ENCODE assay signal across 8 mouse cellular contexts in genomic region chr12:78227021-78227932, GRCm38 (mm10). TPM values are rescaled to one million over a fixed set of nuclear protein-coding genes. Genes with fewer than 3 reads are reported as not detected.
DNase-seq lines count a peak whose midpoint lies in the region; ATAC-seq and TF ChIP-seq lines count a peak whose summit lies in the region.

No protein-coding gene starts in this region.

- CTCF ChIA-PET in Patski (lab: Charles Lee): no interaction called here

- POLR2A ChIA-PET in Patski (lab: Charles Lee): no interaction called here

- intact Hi-C loops in left cerebral cortex, postnatal 25 days (cut with DNase I): loop anchor here (2.0 to 5.0 kb wide), 3 partner anchors 128 to 635 kb away; partner anchors contain the start of genes Atp6v1d, Eif2s1 and Mpp5

- peak; percentile 20 for ATAC-seq in Patski

- no peaks in the 10 kb centered on the region for H3K27me3 ChIP-seq in Patski

- no peak for DNase-seq in Patski (ENCODE audit: low read depth, low spot score)
- peak; percentile 67 to 68 for DNase-seq in cerebellum, postnatal 14 days
- DNase-seq in gastrocnemius, postnatal 10 days: peak; percentile 44
- peak; percentile 64 for DNase-seq in induced T-regulatory cell, adult 2 months (ENCODE audit: low read depth)
- peak; percentile 51 to 56 for DNase-seq in left cerebral cortex, postnatal 25 days (ENCODE audit: low spot score in 2 of 2)
- peak; percentile 31 for DNase-seq in mesoderm, embryonic 11.5 days (ENCODE audit: low read depth, low spot score)
- peak; percentile 30 to 32 for DNase-seq in right cerebral cortex, postnatal 36 days (ENCODE audit: low spot score in 2 of 2)
- peak; percentile 66 for DNase-seq in yolk sac, embryonic 10.5 days (ENCODE audit: low spot score)

- no peak for TF ChIP-seq CTCF in Patski (IDR thresholded peaks at IDR 0.05)

- in situ Hi-C loops in Patski (cut with MboI; ENCODE audit: low pct_unique_long_range_greater_than_20kb): no loop called here

RNA-seq across cellular contexts. Expression of gene Gphn, which starts 1.1 kb away (rescaled TPM):
- polyA plus RNA-seq in Patski (2021): 20.9 TPM
- 10 to 100 TPM; 24.0 to 24.4 TPM for total RNA-seq in gastrocnemius, postnatal 10 days (2021)
- 10 to 100 TPM; 63.4 to 70.9 TPM for total RNA-seq in left cerebral cortex, postnatal 25 days (2021)

RNA-seq across cellular contexts. Expression of gene Gm6657, which starts 33.2 kb away (rescaled TPM):
- polyA plus RNA-seq in Patski (2021): not detected
- not detected for total RNA-seq in gastrocnemius, postnatal 10 days (2021)
- total RNA-seq in left cerebral cortex, postnatal 25 days (2021): not detected
